Mouse (Mus musculus): Measurements from ENCODE around the gene Olfr143. TPM values are rescaled to one million over a fixed set of nuclear protein-coding genes. Genes with fewer than 3 reads are reported as not detected.

The Olfr143 gene
- polyA plus RNA-seq (2016; fragmentation: Nextera tagmentation; extraction: Ambion mirVana): not detected in 2 replicates

DNA sequence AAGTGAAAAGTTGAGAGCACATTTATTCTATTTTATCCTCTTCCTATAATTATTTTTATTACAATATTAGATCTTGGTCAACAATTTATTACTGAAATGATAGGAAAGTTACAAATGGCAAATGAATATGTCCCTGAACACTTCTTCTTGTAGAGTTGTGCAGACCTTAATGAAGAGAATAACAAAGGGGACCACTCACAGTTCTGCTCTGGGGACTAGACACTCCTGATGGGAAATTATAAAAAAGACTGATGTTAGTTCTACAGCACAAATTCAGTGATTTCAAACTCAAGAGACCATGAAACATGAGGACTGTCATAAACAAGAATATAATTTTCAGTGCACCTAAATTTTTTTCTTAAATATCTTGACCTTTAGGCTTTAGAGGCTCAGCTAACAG is at the start of gene Olfr143:
Gene Olfr143, plus strand, starts transcription at position 301 of the 400 bp plus-strand sequence.
- Histone ChIP-seq H3K27ac (replicated peaks) (no peak within 1 kb of the TSS), H3K27me3 (ENCODE audit: low read depth, poor library complexity, severe bottlenecking) (no peaks in the 10 kb centered on the region), H3K36me3 (no peaks in the 10 kb centered on the region), H3K4me1 (no peaks in the 10 kb centered on the region), H3K9me3 (replicated peaks) (no peaks in the 10 kb centered on the region), H3K4me3 (no peak within 1 kb of the TSS)
- no peak for DNase-seq (ENCODE audit: low spot score)

DNA sequence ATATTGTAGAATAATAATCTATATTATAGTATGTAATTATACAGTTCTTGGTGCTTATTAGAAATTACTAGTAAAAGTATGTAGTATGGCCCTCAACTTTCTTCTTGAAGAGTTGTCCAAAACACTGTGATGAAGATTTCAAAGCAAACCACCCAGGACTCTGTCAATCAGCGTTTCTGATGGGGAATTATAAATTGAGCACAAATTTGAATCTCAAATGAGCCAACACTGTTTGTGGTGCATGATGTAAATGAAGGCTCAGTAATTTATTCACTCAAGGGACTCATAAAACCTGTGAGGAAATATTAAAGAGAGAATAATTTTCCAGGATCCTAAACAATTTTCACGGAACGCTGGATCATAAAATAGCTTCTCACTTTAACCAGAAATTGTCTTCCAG is 44.5 kb upstream of the Olfr143 start, which contains the start of gene Olfr893:
Gene Olfr893, plus strand, starts transcription at position 301 of the 400 bp plus-strand sequence.
- no peak for DNase-seq (ENCODE audit: low spot score)
- WGBS: 92% methylated on average over 3 of the region's 3 CpGs
- Histone ChIP-seq H3K4me3 (no peak within 1 kb of the TSS), H3K27ac (replicated peaks) (no peak within 1 kb of the TSS), H3K9me3 (replicated peaks) (no peaks in the 10 kb centered on the region), H3K36me3 (no peaks in the 10 kb centered on the region), H3K27me3 (ENCODE audit: low read depth, poor library complexity, severe bottlenecking) (no peaks in the 10 kb centered on the region), H3K4me1 (no peaks in the 10 kb centered on the region)

GRCm38 (mm10) chr9:38217755-38218154 is 34.8 kb upstream of the Olfr143 start, which contains the start of gene Olfr894:
Olfr894 (plus strand) TSS chr9:38218055.
- Histone ChIP-seq H3K4me3 (no peak within 1 kb of the TSS), H3K36me3 (no peaks in the 10 kb centered on the region), H3K9me3 (replicated peaks) (no peaks in the 10 kb centered on the region), H3K27ac (replicated peaks) (no peak within 1 kb of the TSS), H3K4me1 (no peaks in the 10 kb centered on the region), H3K27me3 (ENCODE audit: low read depth, poor library complexity, severe bottlenecking) (no peaks in the 10 kb centered on the region)
- DNase-seq (ENCODE audit: low spot score): no peak

- H3K36me3 ChIP-seq: no peaks in the 10 kb centered on the region
- H3K27me3 ChIP-seq (ENCODE audit: low read depth, poor library complexity, severe bottlenecking): no peaks in the 10 kb centered on the region
- DNase-seq (ENCODE audit: low spot score): no peak
- H3K9me3 ChIP-seq (replicated peaks): no peaks in the 10 kb centered on the region
- no peak within 1 kb of the TSS for H3K4me3 ChIP-seq
- no peaks in the 10 kb centered on the region for H3K4me1 ChIP-seq
- H3K27ac ChIP-seq (replicated peaks): no peak within 1 kb of the TSS
Measured at GRCm38 (mm10) chr9:38267551-38267950, 15.0 kb downstream of the Olfr143 start, which contains the start of gene Olfr895. Olfr895 (plus strand) TSS chr9:38267851.

DNA sequence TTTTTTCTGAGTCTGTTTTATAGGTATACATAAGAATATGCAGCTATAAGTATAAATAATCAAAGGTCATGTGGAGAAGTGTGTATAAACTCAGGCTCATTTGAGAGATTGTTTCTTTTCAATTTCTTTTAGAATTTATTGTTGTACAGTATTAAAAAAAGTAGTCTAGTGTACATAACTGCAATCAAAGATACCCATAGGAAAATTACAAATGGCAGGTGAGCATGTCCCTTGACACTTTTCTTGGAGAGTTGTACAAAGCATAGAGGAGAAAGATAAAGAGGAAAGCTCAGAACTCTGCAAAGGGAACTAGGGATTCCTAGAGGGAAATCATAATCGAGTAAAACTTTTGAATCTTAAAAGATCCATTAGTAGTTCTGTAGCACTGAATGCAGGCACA is 38.2 kb downstream of the Olfr143 start, which contains the start of gene Olfr896-ps1:
Gene Olfr896-ps1, plus strand, starts transcription at position 301 of the 400 bp plus-strand sequence.
- Histone ChIP-seq H3K9me3 (replicated peaks) (no peaks in the 10 kb centered on the region), H3K27me3 (ENCODE audit: low read depth, poor library complexity, severe bottlenecking) (no peaks in the 10 kb centered on the region), H3K4me1 (no peaks in the 10 kb centered on the region), H3K27ac (replicated peaks) (no peak within 1 kb of the TSS), H3K36me3 (no peaks in the 10 kb centered on the region), H3K4me3 (no peak within 1 kb of the TSS)
- DNase-seq (ENCODE audit: low spot score): no peak
- 93% methylated on average over 1 of the region's 1 CpGs for WGBS

Other genes starting within 250 kb of the Olfr143 start
- gene Olfr883, start 227.0 kb upstream of the Olfr143 start, polyA plus RNA-seq (2016; fragmentation: Nextera tagmentation; extraction: Ambion mirVana): not detected in 2 replicates
- gene Olfr884, start 206.2 kb upstream of the Olfr143 start, polyA plus RNA-seq (2016; fragmentation: Nextera tagmentation; extraction: Ambion mirVana): not detected in 2 replicates
- not detected in 2 replicates for gene Olfr885, start 191.5 kb upstream of the Olfr143 start, polyA plus RNA-seq (2016; fragmentation: Nextera tagmentation; extraction: Ambion mirVana)
- not detected in 2 replicates for gene Olfr887, start 168.7 kb upstream of the Olfr143 start, polyA plus RNA-seq (2016; fragmentation: Nextera tagmentation; extraction: Ambion mirVana)
- gene Olfr888, start 144.6 kb upstream of the Olfr143 start, polyA plus RNA-seq (2016; fragmentation: Nextera tagmentation; extraction: Ambion mirVana): not detected in 2 replicates
- 0.11 and 0.16 TPM in 2 replicates for gene Olfr889, start 137.6 kb upstream of the Olfr143 start, polyA plus RNA-seq (2016; fragmentation: Nextera tagmentation; extraction: Ambion mirVana)
- gene Olfr890, start 110.3 kb upstream of the Olfr143 start, polyA plus RNA-seq (2016; fragmentation: Nextera tagmentation; extraction: Ambion mirVana): not detected in 2 replicates
- not detected in 2 replicates for gene Olfr891, start 72.0 kb upstream of the Olfr143 start, polyA plus RNA-seq (2016; fragmentation: Nextera tagmentation; extraction: Ambion mirVana)
- not detected in 2 replicates for gene Olfr893, start 44.4 kb upstream of the Olfr143 start, polyA plus RNA-seq (2016; fragmentation: Nextera tagmentation; extraction: Ambion mirVana)
- not detected in 2 replicates for gene Olfr894, start 34.7 kb upstream of the Olfr143 start, polyA plus RNA-seq (2016; fragmentation: Nextera tagmentation; extraction: Ambion mirVana)
- gene Olfr895, start 15.1 kb downstream of the Olfr143 start, polyA plus RNA-seq (2016; fragmentation: Nextera tagmentation; extraction: Ambion mirVana): not detected in 2 replicates
- gene Olfr896-ps1, start 38.3 kb downstream of the Olfr143 start, polyA plus RNA-seq (2016; fragmentation: Nextera tagmentation; extraction: Ambion mirVana): not detected in 2 replicates
- gene Olfr25, start 76.3 kb downstream of the Olfr143 start, polyA plus RNA-seq (2016; fragmentation: Nextera tagmentation; extraction: Ambion mirVana): not detected in 2 replicates
- gene Olfr898, start 95.6 kb downstream of the Olfr143 start, polyA plus RNA-seq (2016; fragmentation: Nextera tagmentation; extraction: Ambion mirVana): not detected in 2 replicates
- not detected in 2 replicates for gene Olfr250, start 114.1 kb downstream of the Olfr143 start, polyA plus RNA-seq (2016; fragmentation: Nextera tagmentation; extraction: Ambion mirVana)
- not detected in 2 replicates for gene Olfr251, start 124.3 kb downstream of the Olfr143 start, polyA plus RNA-seq (2016; fragmentation: Nextera tagmentation; extraction: Ambion mirVana)
- not detected in 2 replicates for gene Olfr147, start 148.9 kb downstream of the Olfr143 start, polyA plus RNA-seq (2016; fragmentation: Nextera tagmentation; extraction: Ambion mirVana)
- not detected in 2 replicates for gene Olfr901, start 176.7 kb downstream of the Olfr143 start, polyA plus RNA-seq (2016; fragmentation: Nextera tagmentation; extraction: Ambion mirVana)
- not detected in 2 replicates for gene Olfr902, start 194.9 kb downstream of the Olfr143 start, polyA plus RNA-seq (2016; fragmentation: Nextera tagmentation; extraction: Ambion mirVana)
- not detected in 2 replicates for gene Olfr904, start 210.4 kb downstream of the Olfr143 start, polyA plus RNA-seq (2016; fragmentation: Nextera tagmentation; extraction: Ambion mirVana)
- gene Olfr905, start 218.3 kb downstream of the Olfr143 start, polyA plus RNA-seq (2016; fragmentation: Nextera tagmentation; extraction: Ambion mirVana): not detected in 2 replicates
- not detected in 2 replicates for gene Olfr906, start 234.3 kb downstream of the Olfr143 start, polyA plus RNA-seq (2016; fragmentation: Nextera tagmentation; extraction: Ambion mirVana)
- gene Olfr907, start 243.0 kb downstream of the Olfr143 start, polyA plus RNA-seq (2016; fragmentation: Nextera tagmentation; extraction: Ambion mirVana): not detected in 2 replicates

All from midbrain, embryonic 10.5 days (tissue).